In the genomic region with DNA sequence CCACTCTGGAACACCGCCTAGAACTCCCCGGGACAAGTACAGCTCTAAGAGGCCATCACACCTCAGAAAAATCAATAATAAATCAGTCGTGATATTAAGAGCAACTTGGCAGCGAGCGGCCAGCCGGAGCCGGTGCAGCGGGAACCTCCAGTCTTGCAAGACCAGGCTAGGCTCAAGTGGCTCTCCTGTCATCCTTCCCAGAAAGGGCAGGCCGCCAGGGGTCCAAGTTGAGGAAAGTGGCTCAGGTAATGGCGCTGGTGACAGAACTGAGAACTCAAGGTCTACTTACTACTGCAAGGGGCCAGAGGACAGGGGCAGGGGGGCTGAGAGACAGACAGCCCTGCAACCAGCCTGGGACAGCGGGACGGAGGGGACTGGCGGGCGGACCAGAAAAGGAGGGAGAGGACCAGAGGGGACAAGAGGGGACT, we compare ENCODE assay signal across 9 mouse cellular contexts. TPM values are rescaled to one million over a fixed set of nuclear protein-coding genes. Genes with fewer than 3 reads are reported as not detected.
DNase-seq lines count a peak whose midpoint lies in the region; ATAC-seq lines count a peak whose summit lies in the region.
"Had no signal": no experiment of that assay in that cellular context is flagged by ENCODE, and none has a peak within 500 bp of the region (broad histone marks: within the 10 kb centered on the region; RNA-seq: fewer than 3 reads in every experiment).

No protein-coding gene starts in this region.

- peaks cover 6% of the 10 kb centered on the region; the same call in 1 of the 2 replicates for H3K4me1 ChIP-seq in forebrain, embryonic 14.5 days (ENCODE audit: control insufficient read depth, insufficient read depth, low read length)
- H3K4me1 ChIP-seq in hindbrain, embryonic 16.5 days (ENCODE audit: control insufficient read depth, insufficient read depth, low read depth, low read length), result peaks cover 22% of the 10 kb centered on the region
- peaks cover 9% of the 10 kb centered on the region; the same call in 1 of the 2 replicates for H3K4me1 ChIP-seq in liver, embryonic 11.5 days (replicated peaks; ENCODE audit: control insufficient read depth, insufficient read depth, low read length)
- H3K4me1 ChIP-seq in neural tube, embryonic 11.5 days (ENCODE audit: control insufficient read depth, insufficient read depth, low read length), result peaks cover 9% of the 10 kb centered on the region

- no peak for ATAC-seq in forebrain, embryonic 14.5 days
- peak; percentile 59 for ATAC-seq in hindbrain, embryonic 16.5 days
- 0 out of 2 replicates have a peak, but pooled peaks have one; percentile 30 for ATAC-seq in liver, embryonic 11.5 days (replicated peaks; ENCODE audit: low FRiP score)
- peak; percentile 45; the same call in 1 of the 2 replicates for ATAC-seq in neural tube, embryonic 11.5 days (ENCODE audit: insufficient read depth, low FRiP score, low TSS enrichment)

- 1% methylated on average over 14 of the region's 14 CpGs for WGBS in forebrain, embryonic 14.5 days
- WGBS in hindbrain, embryonic 16.5 days, result 3% methylated on average over 14 of the region's 14 CpGs
- WGBS in liver, embryonic 11.5 days, result 6% methylated on average over 14 of the region's 14 CpGs
- 3% methylated on average over 14 of the region's 14 CpGs for WGBS in neural tube, embryonic 11.5 days

- H3K27me3 ChIP-seq in forebrain, embryonic 14.5 days (replicated peaks; ENCODE audit: control insufficient read depth, insufficient read depth, low read length), result 0 out of 2 replicates have a peak, but pooled peaks cover 6% of the 10 kb centered on the region
- H3K27me3 ChIP-seq in hindbrain, embryonic 16.5 days (replicated peaks; ENCODE audit: control insufficient read depth, insufficient read depth, low read length), result no peaks in the 10 kb centered on the region
- peaks cover 18% of the 10 kb centered on the region for H3K27me3 ChIP-seq in liver, embryonic 11.5 days (replicated peaks; ENCODE audit: control insufficient read depth, insufficient read depth, low read length)
- peaks cover 2% of the 10 kb centered on the region; the same call in 1 of the 2 replicates for H3K27me3 ChIP-seq in neural tube, embryonic 11.5 days (ENCODE audit: control insufficient read depth, insufficient read depth, low read length)

- H3K9me3 ChIP-seq in forebrain, embryonic 14.5 days (replicated peaks; ENCODE audit: control insufficient read depth, low read length), result no peaks in the 10 kb centered on the region
- H3K9me3 ChIP-seq in hindbrain, embryonic 16.5 days (ENCODE audit: control insufficient read depth, low read length), result no peaks in the 10 kb centered on the region
- no peaks in the 10 kb centered on the region for H3K9me3 ChIP-seq in liver, embryonic 11.5 days (ENCODE audit: control insufficient read depth, low read length)
- H3K9me3 ChIP-seq in neural tube, embryonic 11.5 days (ENCODE audit: control insufficient read depth, low read length), result no peaks in the 10 kb centered on the region

- DNase-seq in heart, adult 11 months, result peak; percentile 92
- no peak for DNase-seq in heart, adult 9 months (ENCODE audit: low spot score in 2 of 2)
- DNase-seq in cerebellum, adult 11 months, result peak; percentile 61
- DNase-seq in forebrain, embryonic 14.5 days (ENCODE audit: low spot score), result peak; percentile 41
- peak; percentile 48 for DNase-seq in liver, embryonic 11.5 days (ENCODE audit: low spot score)
- peak; percentile 35 for DNase-seq in neural tube, embryonic 11.5 days (ENCODE audit: low spot score)
- no peak for DNase-seq in T-cell, adult 2 months (ENCODE audit: low spot score)

- peak overlapping the region; percentile 73 for H3K9ac ChIP-seq in forebrain, embryonic 14.5 days (ENCODE audit: low read length)
- H3K9ac ChIP-seq in hindbrain, embryonic 16.5 days (ENCODE audit: low read depth, low read length), result peak overlapping the region; percentile 88
- H3K9ac ChIP-seq in liver, embryonic 11.5 days (ENCODE audit: low read depth, low read length), result peak overlapping the region; percentile 53; the same call in 1 of the 2 replicates
- H3K9ac ChIP-seq in neural tube, embryonic 11.5 days (ENCODE audit: low read length), result peak overlapping the region; percentile 57

- no peaks in the 10 kb centered on the region for H3K36me3 ChIP-seq in forebrain, embryonic 14.5 days (ENCODE audit: control insufficient read depth, insufficient read depth, low read length)
- no peaks in the 10 kb centered on the region for H3K36me3 ChIP-seq in hindbrain, embryonic 16.5 days (ENCODE audit: control insufficient read depth, insufficient read depth, low read length)
- H3K36me3 ChIP-seq in liver, embryonic 11.5 days (ENCODE audit: control insufficient read depth, insufficient read depth, low read length), result no peaks in the 10 kb centered on the region
- H3K36me3 ChIP-seq in neural tube, embryonic 11.5 days (ENCODE audit: control insufficient read depth, insufficient read depth, low read length), result no peaks in the 10 kb centered on the region

- peak overlapping the region; percentile 67 for H3K4me2 ChIP-seq in forebrain, embryonic 14.5 days (ENCODE audit: low read length)
- H3K4me2 ChIP-seq in hindbrain, embryonic 16.5 days (ENCODE audit: low read length), result peak overlapping the region; percentile 69
- H3K4me2 ChIP-seq in liver, embryonic 11.5 days, result peak overlapping the region; percentile 59
- peak overlapping the region; percentile 62 for H3K4me2 ChIP-seq in neural tube, embryonic 11.5 days (ENCODE audit: low read depth)

- no peak overlapping the region for H3K27ac ChIP-seq in forebrain, embryonic 14.5 days (ENCODE audit: low read depth, low read length)
- H3K27ac ChIP-seq in hindbrain, embryonic 16.5 days (ENCODE audit: low read depth, low read length), result peak overlapping the region; percentile 73
- H3K27ac ChIP-seq in liver, embryonic 11.5 days (ENCODE audit: low read depth, low read length), result no peak overlapping the region
- no peak overlapping the region for H3K27ac ChIP-seq in neural tube, embryonic 11.5 days (ENCODE audit: low read depth, low read length)

- peak overlapping the region; percentile 56 for H3K4me3 ChIP-seq in forebrain, embryonic 14.5 days (ENCODE audit: low read depth, low read length)
- H3K4me3 ChIP-seq in hindbrain, embryonic 16.5 days (ENCODE audit: low read length), result peak overlapping the region; percentile 68
- peak overlapping the region; percentile 58 for H3K4me3 ChIP-seq in liver, embryonic 11.5 days (ENCODE audit: low read depth, low read length)
- H3K4me3 ChIP-seq in neural tube, embryonic 11.5 days (ENCODE audit: low read depth, low read length), result peak overlapping the region; percentile 54

RNA-seq across cellular contexts. Expression of gene Grk3, which starts 0.8 kb away (rescaled TPM):
- 4.4 and 9.0 TPM in 2 replicates for polyA plus RNA-seq in forebrain, embryonic 14.5 days (2014; fragmentation: Nextera tagmentation; extraction: Ambion mirVana)
- polyA plus RNA-seq in hindbrain, embryonic 16.5 days (2015; fragmentation: Nextera tagmentation; extraction: Ambion mirVana), result 27.2 and 30.8 TPM in 2 replicates
- 3.8 and 4.2 TPM in 2 replicates for polyA plus RNA-seq in liver, embryonic 11.5 days (2014; fragmentation: Nextera tagmentation; extraction: Ambion mirVana)
- polyA plus RNA-seq in neural tube, embryonic 11.5 days (2014; fragmentation: Nextera tagmentation; extraction: Ambion mirVana), result 4.8 and 5.9 TPM in 2 replicates
- polyA plus RNA-seq: C2C12 had no signal

RNA-seq across cellular contexts. Expression of gene Crybb2, which starts 55.1 kb away (rescaled TPM):
- polyA plus RNA-seq in forebrain, embryonic 14.5 days (2014; fragmentation: Nextera tagmentation; extraction: Ambion mirVana), result not detected in 2 replicates
- polyA plus RNA-seq in hindbrain, embryonic 16.5 days (2015; fragmentation: Nextera tagmentation; extraction: Ambion mirVana), result not detected in 2 replicates
- polyA plus RNA-seq in liver, embryonic 11.5 days (2014; fragmentation: Nextera tagmentation; extraction: Ambion mirVana), result not detected in 2 replicates
- polyA plus RNA-seq in neural tube, embryonic 11.5 days (2014; fragmentation: Nextera tagmentation; extraction: Ambion mirVana), result not detected in 2 replicates
- polyA plus RNA-seq: C2C12 had no signal

Comparison
In these comparisons a context has a peak if more than half of its experiments do, and no peak if none do; other contexts are left out.
1. DNase-seq: peak in heart, adult 11 months (single experiment), cerebellum, adult 11 months (single experiment), forebrain, embryonic 14.5 days (single experiment), liver, embryonic 11.5 days (single experiment) and neural tube, embryonic 11.5 days (single experiment); none in heart, adult 9 months (0 of 2) and T-cell, adult 2 months (single experiment).
2. Peak in every context shown above with its lines, with median percentiles within 50 percentile points of each other: H3K4me2 ChIP-seq, H3K4me3 ChIP-seq and H3K9ac ChIP-seq.